Mouse (Mus musculus) B cell, adult 62 days (primary cell): ENCODE data around the gene Cyb5r2. TPM values are rescaled to one million over a fixed set of nuclear protein-coding genes. Genes with fewer than 3 reads are reported as not detected.

ENCODE experiments used
- total RNA-seq: library from RNA; stranded (reverse); gene quantifications from 4 replicates; pipeline ENCODE4 v1.2.4, GENCODE M21; 2023

Cyb5r2 gene
- total RNA-seq = not detected in 4 replicates

GRCm38 (mm10) chr7:107757308-107758151, at the start of gene Cyb5r2:
Gene Cyb5r2 (minus strand): TSS chr7:107758032.

DNA sequence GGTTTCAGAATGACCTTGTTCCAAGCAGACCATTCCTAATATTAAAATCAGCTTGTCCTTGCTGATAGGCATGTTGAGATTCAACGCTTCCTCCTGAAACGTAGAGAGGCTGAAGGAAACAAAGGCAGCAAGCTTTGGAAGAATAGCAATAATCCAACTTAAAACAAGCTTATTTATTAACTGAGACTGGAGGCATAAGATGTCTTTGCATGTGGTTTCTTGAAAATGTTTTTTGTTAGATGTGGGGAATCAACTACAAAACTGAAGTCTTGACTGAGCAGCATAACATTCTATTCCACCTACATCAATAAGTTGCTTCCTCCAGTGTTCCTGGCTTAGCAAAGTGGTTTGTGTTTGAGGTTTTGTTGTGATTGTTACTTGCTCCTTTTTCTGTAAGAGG, 43.3 kb upstream of the Cyb5r2 start, which contains the start of gene Ovch2:
TSS of gene Ovch2 (minus strand) at position 101 of the 400 bp plus-strand sequence.

Other genes with a start within 250 kb of the Cyb5r2 start
- not detected in 4 replicates for gene Olfml1, start 190.6 kb downstream of the Cyb5r2 start, total RNA-seq
- 20.4 to 22.3 TPM (median 21.4 TPM) in 4 replicates for gene Ppfibp2, start 162.8 kb downstream of the Cyb5r2 start, total RNA-seq
- gene 5330417H12Rik, start 132.9 kb downstream of the Cyb5r2 start, total RNA-seq = not detected in 4 replicates
- gene Ovch2, start 43.2 kb upstream of the Cyb5r2 start, total RNA-seq = not detected in 4 replicates
- not detected in 4 replicates for gene Olfr467, start 54.2 kb upstream of the Cyb5r2 start, total RNA-seq
- not detected in 4 replicates for gene Olfr469, start 67.5 kb upstream of the Cyb5r2 start, total RNA-seq
- gene Olfr470, start 89.5 kb upstream of the Cyb5r2 start, total RNA-seq = not detected in 4 replicates
- gene Olfr472, start 139.9 kb upstream of the Cyb5r2 start, total RNA-seq = 0.09 to 0.14 TPM in 2 of 4 replicates, not detected in the others
- gene Olfr473, start 172.4 kb upstream of the Cyb5r2 start, total RNA-seq = not detected in 4 replicates
- gene Olfr474, start 196.6 kb upstream of the Cyb5r2 start, total RNA-seq = not detected in 4 replicates
- gene Olfr476, start 206.8 kb upstream of the Cyb5r2 start, total RNA-seq = not detected in 4 replicates
- not detected in 4 replicates for gene Olfr477, start 228.7 kb upstream of the Cyb5r2 start, total RNA-seq